Mouse (Mus musculus) thymus, postnatal 36 days (tissue): ENCODE data around the gene Gm6351.
"Not testable (repeated sequence)": the region's sequence is repeated elsewhere in the genome, so short reads cannot be mapped to it uniquely, and the experiment has no call there.

Source experiments
- DNase-seq, 2 experiments: peaks; one replicate each; pipeline ENCODE4 v3.0.0; 2022; ENCODE audit warnings: mixed read lengths in 2 of 2

Gene Gm6351

GRCm38 (mm10) chr5:94076085-94076484, at the start of gene Gm6351:
Gene Gm6351 (plus strand): TSS chr5:94076385.
- not testable (repeated sequence) for DNase-seq

- DNase-seq = not testable (repeated sequence)
These were observed 5.7 kb upstream of the Gm6351 start, which contains the start of gene BC061212 for GRCm38 (mm10) chr5:94070445-94070844. Gene BC061212 (minus strand): TSS chr5:94070545.
